Mouse (Mus musculus) stomach, embryonic 16.5 days (tissue): ENCODE measurements around the gene Wdr26. TPM values are rescaled to one million over a fixed set of nuclear protein-coding genes. Genes with fewer than 3 reads are reported as not detected.

ENCODE experiments used
- ATAC-seq: fragments of 200-750 bp; cut with Nextera tagmentation; 2 replicates; pipeline ENCODE4 v1.8.0; 2017; ENCODE audit warnings: moderate number of reproducible peaks, moderate TSS enrichment; ENCODE audit not compliant: insufficient read depth, low FRiP score
- H3K27ac ChIP-seq: fragments of 300-500 bp; sonication (generic); 2 replicates; pipeline ENCODE4 v1.5.1; 2014; ENCODE audit warnings: low read length
- H3K27me3 ChIP-seq: fragments of 300-500 bp; sonication (generic); 2 replicates; pipeline ENCODE4 v1.6.1; 2014; ENCODE audit warnings: low read length, control low read depth, mixed read lengths; ENCODE audit not compliant: control insufficient read depth, insufficient read depth
- H3K36me3 ChIP-seq: fragments of 300-500 bp; sonication (generic); 2 replicates; pipeline ENCODE4 v1.6.1; 2014; ENCODE audit warnings: low read length; ENCODE audit not compliant: control insufficient read depth, insufficient read depth
- H3K4me1 ChIP-seq: fragments of 300-500 bp; sonication (generic); 2 replicates; pipeline ENCODE4 v1.6.1; 2014; ENCODE audit warnings: low read length, control low read depth, mixed read lengths; ENCODE audit not compliant: control insufficient read depth, insufficient read depth
- H3K4me2 ChIP-seq: fragments of 300-500 bp; sonication (generic); 2 replicates; pipeline ENCODE4 v1.6.1; 2014; ENCODE audit warnings: low read depth, low read length, mixed read lengths
- H3K4me3 ChIP-seq: fragments of 300-500 bp; sonication (generic); replicated peaks from 2 replicates; pipeline ENCODE4 v1.5.1; 2014; ENCODE audit warnings: mild to moderate bottlenecking, low read length
- H3K9ac ChIP-seq: fragments of 300-500 bp; sonication (generic); 2 replicates; pipeline ENCODE4 v1.6.1; 2014; ENCODE audit warnings: low read length
- H3K9me3 ChIP-seq: fragments of 300-500 bp; sonication (generic); replicated peaks from 2 replicates; pipeline ENCODE4 v1.6.1; 2016; ENCODE audit warnings: low read length, control low read depth; ENCODE audit not compliant: control insufficient read depth
- WGBS: fragments of 180-500 bp; shearing (Covaris S2); extraction: QIAGEN DNeasy Blood & Tissue Kit; methylation state at CpG from one replicate; pipeline ENCODE4 v1.1.7; 2014; 5-methylcytosine and 5-hydroxymethylcytosine counted together
- polyA plus RNA-seq: library from polyadenylated mRNA; unstranded; fragments of >200 nt; fragmentation: Nextera tagmentation; extraction: Ambion mirVana; gene quantifications from 2 replicates; pipeline ENCODE4 v1.2.1, GENCODE M21; 2015

The Wdr26 gene
- polyA plus RNA-seq, 1 experiment from 2014 or later, result 25.9 TPM

- ATAC-seq, result no peak
- WGBS, result 25% methylated on average over 5 of the region's 5 CpGs
Measured at GRCm38 (mm10) chr1:181151541-181151940, 60.3 kb downstream of the Wdr26 start.

GRCm38 (mm10) chr1:181150827-181151534 lies 60.8 kb downstream of the Wdr26 start:
- peaks cover 14% of the 10 kb centered on the region for H3K4me1 ChIP-seq
- peak overlapping the region; percentile 89 for H3K27ac ChIP-seq
- peak; percentile 85 for ATAC-seq
- no peaks in the 10 kb centered on the region for H3K36me3 ChIP-seq
- no peaks in the 10 kb centered on the region for H3K27me3 ChIP-seq
- WGBS, result under 1% methylated on average over 58 of the region's 59 CpGs
- H3K9me3 ChIP-seq, result no peaks in the 10 kb centered on the region
- H3K4me3 ChIP-seq, result peak overlapping the region; percentile 91
- peak overlapping the region; percentile 75 for H3K4me2 ChIP-seq
- peak overlapping the region; percentile 95 for H3K9ac ChIP-seq

More at GRCm38 (mm10) chr1:181151541-181151940, 60.3 kb downstream of the Wdr26 start:
- H3K36me3 ChIP-seq, result no peaks in the 10 kb centered on the region
- peak overlapping the region; percentile 95 for H3K9ac ChIP-seq
- H3K4me3 ChIP-seq, result peak overlapping the region; percentile 91
- H3K27me3 ChIP-seq, result no peaks in the 10 kb centered on the region
- H3K4me1 ChIP-seq, result peaks cover 14% of the 10 kb centered on the region
- H3K9me3 ChIP-seq, result no peaks in the 10 kb centered on the region
- peak overlapping the region; percentile 75 for H3K4me2 ChIP-seq
- H3K27ac ChIP-seq, result peak overlapping the region; percentile 89; the same call in 1 of the 2 replicates

DNA sequence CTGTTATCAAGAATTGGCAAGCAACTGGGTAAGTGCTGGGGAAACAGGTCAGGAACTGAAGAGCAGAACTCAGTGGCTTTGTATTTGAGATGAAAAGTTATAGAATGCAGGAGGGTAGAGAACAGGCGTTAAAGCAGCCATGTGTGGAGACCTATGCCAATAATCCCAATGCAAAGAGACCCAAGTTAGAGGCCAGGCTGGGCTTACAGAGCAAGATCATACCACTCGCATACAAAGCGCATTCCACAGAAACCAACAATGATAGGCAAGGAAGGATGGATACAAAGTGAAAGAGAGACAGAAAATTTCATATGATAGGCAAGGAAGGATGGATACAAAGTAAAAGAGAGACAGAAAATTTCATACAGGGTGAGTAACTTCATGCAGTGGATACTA lies 61.4 kb downstream of the Wdr26 start:
- H3K36me3 ChIP-seq, result no peaks in the 10 kb centered on the region
- H3K4me2 ChIP-seq, result no peak overlapping the region
- H3K9me3 ChIP-seq, result no peaks in the 10 kb centered on the region
- WGBS, result 72% methylated on average over 3 of the region's 3 CpGs
- H3K9ac ChIP-seq, result no peak overlapping the region
- ATAC-seq, result no peak; the same call in 1 of the 2 replicates
- no peaks in the 10 kb centered on the region for H3K27me3 ChIP-seq
- H3K27ac ChIP-seq, result no peak overlapping the region
- no peak overlapping the region for H3K4me3 ChIP-seq
- peaks cover 14% of the 10 kb centered on the region for H3K4me1 ChIP-seq

DNA sequence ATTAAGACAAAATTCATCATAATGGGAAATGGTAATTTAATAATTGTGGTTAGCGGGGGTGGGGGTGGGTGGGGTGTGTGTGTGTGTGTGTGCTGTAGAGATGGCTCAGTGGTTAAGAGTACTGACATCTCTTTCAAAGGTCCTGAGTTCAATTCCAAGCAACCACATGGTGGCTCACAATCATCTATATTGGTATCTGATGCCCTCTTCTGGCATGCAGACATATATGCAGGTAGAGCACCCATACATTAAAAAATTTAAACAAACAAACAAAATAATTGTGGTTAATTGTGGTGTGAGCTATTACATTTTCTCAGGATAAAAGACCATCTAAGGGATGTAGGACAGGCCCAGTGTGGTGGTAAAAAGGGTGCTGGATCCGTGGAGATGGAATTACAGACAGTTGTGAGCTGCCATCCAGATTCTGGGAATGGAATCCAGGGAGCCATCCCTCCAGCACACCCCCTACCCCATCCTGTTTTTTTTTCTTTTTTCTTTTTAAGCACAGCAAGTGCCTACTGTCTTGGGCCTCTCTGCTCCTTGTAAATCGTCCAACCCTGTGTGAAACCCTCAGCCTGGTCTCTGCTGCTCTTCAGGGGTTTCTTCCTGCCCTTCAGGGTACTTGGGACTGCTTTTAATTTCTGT lies 62.3 kb downstream of the Wdr26 start:
- peaks cover 20% of the 10 kb centered on the region for H3K4me1 ChIP-seq

GRCm38 (mm10) chr1:181148540-181148939 lies 63.3 kb downstream of the Wdr26 start:
- no peaks in the 10 kb centered on the region for H3K27me3 ChIP-seq
- 0 out of 2 replicates have a peak overlapping the region, but pooled peaks have one; percentile 6 for H3K4me2 ChIP-seq
- no peak overlapping the region for H3K4me3 ChIP-seq
- H3K9me3 ChIP-seq, result no peaks in the 10 kb centered on the region
- no peaks in the 10 kb centered on the region for H3K36me3 ChIP-seq
- peak overlapping the region; percentile 31; the same call in 1 of the 2 replicates for H3K27ac ChIP-seq
- 50% methylated on average over 5 of the region's 5 CpGs for WGBS
- ATAC-seq, result no peak
- H3K9ac ChIP-seq, result no peak overlapping the region
- H3K4me1 ChIP-seq, result peaks cover 20% of the 10 kb centered on the region

More for the DNA sequence above, 62.3 kb downstream of the Wdr26 start:
- H3K4me2 ChIP-seq, result no peak overlapping the region
- H3K4me3 ChIP-seq, result no peak overlapping the region
- H3K9me3 ChIP-seq, result no peaks in the 10 kb centered on the region
- no peaks in the 10 kb centered on the region for H3K27me3 ChIP-seq
- no peak overlapping the region for H3K9ac ChIP-seq
- 74% methylated on average over 3 of the region's 3 CpGs for WGBS
- no peak for ATAC-seq
- no peak overlapping the region for H3K27ac ChIP-seq
- H3K36me3 ChIP-seq, result no peaks in the 10 kb centered on the region

DNA sequence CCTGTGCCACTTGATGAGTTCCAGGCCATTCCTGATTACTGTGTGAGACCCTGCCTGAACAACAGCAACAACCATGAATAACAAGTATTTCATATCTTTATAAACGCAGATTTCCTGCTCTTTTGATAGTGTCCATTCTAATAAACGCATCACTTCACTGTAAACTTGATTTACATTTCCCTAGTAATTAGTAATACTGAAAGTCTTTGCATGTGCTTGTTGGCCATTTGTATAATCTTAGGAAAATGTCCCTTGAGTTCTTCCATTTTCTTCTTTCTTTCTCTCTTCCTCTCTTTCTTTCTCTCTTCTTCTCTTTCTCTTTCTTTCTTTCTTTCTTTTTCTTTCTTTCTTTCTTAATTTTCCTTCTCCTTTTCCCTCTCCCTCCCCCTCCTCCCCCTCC lies 65.6 kb downstream of the Wdr26 start:
- H3K4me2 ChIP-seq, result no peak overlapping the region

DNA sequence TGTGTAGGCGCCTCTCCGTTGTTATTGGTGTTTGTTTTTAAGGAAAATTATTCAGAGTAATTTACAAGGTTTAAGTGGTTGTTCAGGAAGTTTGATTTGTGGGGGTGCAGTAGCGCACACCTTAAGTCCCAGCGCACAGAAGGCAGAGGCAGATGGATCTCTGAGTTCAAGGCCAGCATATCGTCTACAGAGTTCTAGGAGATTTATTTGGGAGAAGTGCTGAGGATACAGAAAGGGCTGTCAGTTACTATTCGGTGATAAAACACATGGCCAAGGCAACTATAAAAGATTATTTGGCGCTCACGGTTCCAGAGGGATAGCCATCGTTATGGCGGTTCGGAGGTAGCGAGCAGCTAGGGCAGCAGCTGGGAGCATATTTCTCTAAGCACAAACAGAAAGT lies 66.8 kb downstream of the Wdr26 start:
- Histone ChIP-seq H3K9ac (peak overlapping the region; percentile 83), H3K9me3 (no peaks in the 10 kb centered on the region), H3K36me3 (no peaks in the 10 kb centered on the region), H3K27ac (peak overlapping the region; percentile 93), H3K4me2 (peak overlapping the region; percentile 88), H3K4me1 (peaks cover 10% of the 10 kb centered on the region), H3K27me3 (no peaks in the 10 kb centered on the region), H3K4me3 (peak overlapping the region; percentile 94)
- ATAC-seq, result no peak
- WGBS, result 10% methylated on average over 12 of the region's 12 CpGs

More for the DNA sequence above, 65.6 kb downstream of the Wdr26 start:
- no peak overlapping the region for H3K4me3 ChIP-seq
- H3K27ac ChIP-seq, result no peak overlapping the region
- no peaks in the 10 kb centered on the region for H3K27me3 ChIP-seq
- H3K9ac ChIP-seq, result no peak overlapping the region
- ATAC-seq, result no peak
- no peaks in the 10 kb centered on the region for H3K36me3 ChIP-seq
- 88% methylated on average over 2 of the region's 2 CpGs for WGBS
- peaks cover 12% of the 10 kb centered on the region for H3K4me1 ChIP-seq
- H3K9me3 ChIP-seq, result no peaks in the 10 kb centered on the region

DNA sequence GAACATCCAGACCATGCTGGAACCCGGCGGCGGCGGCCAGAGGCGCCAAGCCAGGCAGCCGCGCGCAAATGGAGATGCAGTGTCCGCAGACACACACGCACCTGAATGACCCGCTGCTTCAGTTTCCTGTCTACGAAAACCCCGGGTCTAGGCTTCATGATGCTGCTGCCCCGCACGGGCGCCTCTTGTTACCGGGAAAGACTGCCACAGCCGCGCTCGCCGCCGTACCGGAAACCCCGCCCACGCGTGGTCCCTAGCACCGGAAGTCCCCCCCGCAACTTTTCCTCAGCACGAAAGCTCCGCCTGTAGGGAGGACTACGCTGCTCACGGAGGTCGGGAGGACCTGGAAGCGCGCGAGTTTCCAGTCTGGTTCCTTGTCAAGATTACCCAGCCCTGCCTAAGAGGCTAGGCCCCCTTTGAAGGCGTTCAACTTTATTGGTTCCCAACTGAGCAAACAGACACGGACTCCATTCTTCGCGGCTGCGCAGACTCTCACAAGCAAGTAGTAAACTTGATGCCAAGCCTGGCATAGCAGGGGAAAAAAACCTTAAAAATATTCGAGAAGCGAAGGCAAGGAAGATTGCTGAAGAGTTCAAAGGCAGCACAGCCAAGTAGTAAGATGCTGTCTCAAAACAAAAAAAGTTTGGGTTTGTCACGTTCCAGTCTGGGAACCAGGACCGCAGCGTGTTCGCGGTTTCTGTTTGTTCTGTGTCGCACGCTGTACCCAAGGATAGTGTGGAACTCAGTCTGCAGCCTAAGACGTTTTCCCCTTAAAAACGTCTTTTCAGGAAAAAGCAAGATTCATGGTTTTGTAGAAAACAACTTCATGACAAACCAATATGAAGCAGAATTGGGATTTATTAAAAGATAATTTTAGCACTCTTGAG lies 67.6 kb downstream of the Wdr26 start, which contains the start of the genes Nvl and Cnih4:
Nvl (minus strand) TSS at position 255 of the 887 bp plus-strand sequence.
Cnih4 (plus strand) TSS at position 744 of the 887 bp plus-strand sequence.
- H3K4me3 ChIP-seq, result peak within 1 kb of the TSS; percentile 94
- H3K9me3 ChIP-seq, result no peaks in the 10 kb centered on the region
- H3K4me2 ChIP-seq, result peak within 1 kb of the TSS; percentile 88
- peaks cover 10% of the 10 kb centered on the region for H3K4me1 ChIP-seq
- H3K27me3 ChIP-seq, result no peaks in the 10 kb centered on the region
- no peaks in the 10 kb centered on the region for H3K36me3 ChIP-seq
- WGBS, result under 1% methylated on average over 52 of the region's 52 CpGs
- peak; percentile 99 for ATAC-seq
- peak within 1 kb of the TSS; percentile 83 for H3K9ac ChIP-seq
- peak within 1 kb of the TSS; percentile 93 for H3K27ac ChIP-seq
